Mouse (Mus musculus): ENCODE data around the gene Mrfap1.

The Mrfap1 gene

GRCm38 (mm10) chr5:36786052-36786451 lies 10.5 kb downstream of the Mrfap1 start:
- no peak for DNase-seq (ENCODE audit: low spot score in 2 of 2)

DNA sequence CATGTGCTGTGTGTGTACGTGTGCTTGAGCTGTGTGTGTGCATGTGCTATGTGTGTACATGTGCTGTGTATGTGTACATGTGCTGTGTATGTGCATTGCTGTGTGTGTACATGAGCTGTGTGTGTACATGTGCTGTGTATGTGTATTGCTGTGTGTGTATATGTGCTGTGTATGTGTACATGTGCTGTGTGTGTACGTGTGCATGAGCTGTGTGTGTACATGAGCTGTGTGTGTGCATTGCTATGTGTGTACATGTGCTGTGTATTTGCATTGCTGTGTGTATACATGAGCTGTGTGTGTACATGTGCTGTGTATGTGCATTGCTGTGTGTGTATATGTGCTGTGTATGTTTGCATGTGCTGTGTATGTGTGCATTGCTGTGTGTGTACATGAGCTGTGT lies 17.1 kb downstream of the Mrfap1 start:
- no peak for DNase-seq (ENCODE audit: low spot score in 2 of 2)

DNA sequence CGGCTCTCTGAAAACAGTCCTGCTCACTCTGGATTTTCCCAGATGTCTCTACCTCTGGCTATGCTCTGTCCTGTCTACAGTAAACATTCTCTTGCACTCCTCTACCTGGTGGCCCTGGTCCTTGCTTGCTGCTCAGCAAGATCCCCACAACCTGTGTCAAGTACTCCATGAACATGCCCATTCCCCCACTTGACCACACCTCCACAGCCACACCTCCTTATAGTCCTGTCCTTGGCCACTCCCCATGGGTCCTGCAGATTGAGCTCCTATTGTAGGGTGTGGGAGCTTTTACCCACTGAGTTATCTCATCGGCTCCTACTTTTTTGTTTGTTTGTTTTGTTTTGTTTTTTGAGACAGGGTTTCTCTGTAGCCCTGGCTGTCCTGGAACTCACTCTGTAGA lies 17.7 kb downstream of the Mrfap1 start:
- no peak for DNase-seq (ENCODE audit: low spot score in 2 of 2)

DNA sequence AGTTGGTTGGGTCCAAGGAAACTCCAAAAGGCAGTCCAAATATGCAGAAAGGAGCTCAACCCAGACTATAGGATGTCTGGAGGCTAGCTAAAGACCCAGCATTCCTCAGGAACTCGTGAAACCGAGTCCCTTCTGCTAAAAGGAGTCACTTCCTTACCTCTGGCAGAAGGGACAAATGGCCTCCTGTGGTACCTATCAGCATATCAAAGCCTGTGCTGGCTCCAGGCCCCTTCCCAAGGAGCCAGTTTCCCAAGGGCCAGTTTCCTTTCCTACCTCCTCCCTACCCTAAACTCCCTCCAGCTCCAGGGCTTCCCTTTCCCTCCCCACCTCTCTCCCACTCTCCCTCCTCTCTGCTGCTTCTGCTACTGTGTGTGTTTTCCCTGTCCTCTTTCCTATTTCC lies 19.4 kb downstream of the Mrfap1 start:
- DNase-seq (ENCODE audit: low spot score in 2 of 2) = no peak

- no peak for DNase-seq (ENCODE audit: low spot score in 2 of 2)
Observed at GRCm38 (mm10) chr5:36776021-36776575, 20.5 kb downstream of the Mrfap1 start.

- DNase-seq (ENCODE audit: low spot score in 2 of 2) = no peak
Observed at GRCm38 (mm10) chr5:36775317-36775716, 21.3 kb downstream of the Mrfap1 start.

DNA sequence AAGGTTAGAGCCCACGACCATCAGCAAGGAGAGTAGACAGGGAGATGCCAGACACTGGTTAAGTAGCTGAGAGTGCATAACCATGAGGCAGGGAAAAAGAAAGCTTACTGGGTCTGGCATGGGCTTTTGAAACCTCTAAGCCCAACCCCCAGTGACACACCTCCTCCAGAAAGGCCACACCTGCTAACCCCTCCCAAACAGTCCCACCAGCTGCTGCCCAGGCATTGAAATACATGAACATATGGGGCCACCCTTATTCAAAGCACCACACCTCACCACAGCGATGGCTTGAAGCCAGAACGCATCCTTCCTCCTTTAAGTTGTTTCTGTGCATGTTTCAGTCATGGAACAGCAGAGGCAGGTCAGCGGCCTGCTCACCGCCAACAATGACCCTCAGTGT lies 24.0 kb downstream of the Mrfap1 start:
- DNase-seq (ENCODE audit: low spot score in 2 of 2) = no peak

DNA sequence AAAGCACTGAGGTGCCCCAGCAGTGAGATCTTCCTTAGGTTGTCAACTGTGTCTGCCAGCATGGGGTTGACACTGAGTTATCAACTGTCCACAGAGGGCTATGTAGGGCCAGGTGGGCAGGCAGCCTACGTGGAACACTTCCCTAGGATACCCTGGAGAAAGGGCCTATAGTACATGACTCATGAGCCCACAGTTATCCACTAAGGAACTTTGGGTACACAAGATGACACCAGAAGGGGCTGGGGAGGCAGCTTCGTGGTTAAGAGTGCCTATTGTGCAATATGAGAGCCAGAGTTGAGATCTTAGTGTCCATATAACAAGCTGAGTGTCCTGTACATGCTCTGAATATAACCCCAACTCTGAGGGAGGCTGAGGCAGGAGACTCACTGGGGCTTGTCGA lies 27.0 kb downstream of the Mrfap1 start:
- no peak for DNase-seq (ENCODE audit: low spot score in 2 of 2)

GRCm38 (mm10) chr5:36766958-36767703 lies 29.4 kb downstream of the Mrfap1 start:
- no peak for DNase-seq (ENCODE audit: low spot score in 2 of 2)

GRCm38 (mm10) chr5:36759848-36760247 lies 36.7 kb downstream of the Mrfap1 start:
- no peak for DNase-seq (ENCODE audit: low spot score in 2 of 2)

- DNase-seq (ENCODE audit: low spot score in 2 of 2) = no peak
Observed at GRCm38 (mm10) chr5:36757033-36757432, 39.5 kb downstream of the Mrfap1 start.

DNA sequence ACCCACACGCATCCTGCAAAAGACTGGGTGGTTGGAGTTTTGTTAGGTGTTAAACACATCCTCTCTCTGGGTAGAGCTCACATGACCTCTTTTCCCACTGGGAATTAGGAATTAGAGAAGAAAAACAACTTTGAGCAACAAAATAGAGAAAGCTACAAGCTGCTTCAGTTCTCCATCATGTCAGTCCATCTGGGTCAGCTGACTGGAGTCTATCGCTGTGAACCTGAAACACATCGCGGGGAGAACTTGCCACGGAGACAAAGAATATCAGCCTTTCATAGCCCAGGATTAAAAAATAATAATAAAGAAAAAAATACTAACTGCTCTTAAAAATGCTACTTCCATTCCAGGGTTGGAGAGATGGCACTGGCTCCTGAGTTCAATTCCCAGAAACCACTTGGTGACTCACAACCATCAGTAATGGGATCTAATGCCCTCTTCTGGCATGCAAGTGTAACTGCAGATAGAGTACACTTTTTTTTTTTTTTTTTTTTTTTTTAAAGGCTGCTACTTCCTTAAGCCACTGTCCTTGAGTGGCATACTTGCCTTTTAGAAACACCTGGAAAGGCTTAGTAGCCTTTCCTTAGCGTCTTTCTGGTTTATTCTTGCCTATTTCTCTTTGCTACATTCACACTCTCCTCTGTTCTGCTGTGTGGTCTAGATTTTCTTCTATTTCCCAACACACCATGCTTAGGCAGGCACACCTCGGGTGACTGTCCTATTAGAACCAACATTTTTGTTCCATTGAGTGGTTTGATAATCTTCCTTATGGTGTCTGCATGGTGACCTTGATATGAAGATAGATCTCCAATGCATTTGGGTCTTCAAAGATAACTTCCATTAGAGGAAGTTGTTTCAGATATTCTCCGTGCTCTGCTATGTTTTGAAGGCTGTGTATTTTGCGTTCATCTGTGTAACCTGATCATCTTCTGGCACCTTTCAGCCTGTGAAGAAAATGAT lies 46.2 kb downstream of the Mrfap1 start:
- DNase-seq (ENCODE audit: low spot score in 2 of 2) = no peak

GRCm38 (mm10) chr5:36748536-36749061 lies 48.0 kb downstream of the Mrfap1 start, which contains the start of gene Bloc1s4:
Gene Bloc1s4, minus strand, starts transcription at chr5:36748650.
- peak; percentile 83 to 90 for DNase-seq (ENCODE audit: low spot score in 2 of 2)

- DNase-seq (ENCODE audit: low spot score in 2 of 2) = peak in 1 of 2 experiments; percentile 44
Observed at GRCm38 (mm10) chr5:36747794-36748535, 48.6 kb downstream of the Mrfap1 start.

DNA sequence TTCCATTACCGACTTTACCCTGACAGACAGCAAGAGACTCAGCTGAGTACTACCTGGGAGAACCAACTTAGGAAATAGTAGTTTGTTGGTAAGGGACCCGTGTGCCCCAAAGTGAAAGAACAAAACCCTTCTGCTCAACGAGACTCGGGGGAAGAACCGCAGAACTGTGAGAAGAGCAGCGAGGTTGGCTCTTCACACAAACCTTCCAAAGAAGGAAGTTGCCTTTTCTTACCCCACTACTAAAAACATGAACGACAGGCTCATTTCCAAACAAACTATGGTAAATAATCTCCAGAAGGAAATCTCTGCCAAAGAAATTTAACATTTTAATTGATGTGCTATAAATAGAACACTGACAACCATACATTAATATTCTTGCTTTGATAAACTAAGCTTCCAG lies 49.5 kb downstream of the Mrfap1 start:
- no peak for DNase-seq (ENCODE audit: low spot score in 2 of 2)

All from urinary bladder, adult 18-20 months (tissue).